Mouse (Mus musculus): ENCODE results near the gene Nr1h4. TPM values are rescaled to one million over a fixed set of nuclear protein-coding genes. Genes with fewer than 3 reads are reported as not detected.

Gene Nr1h4
- total and polyA plus RNA-seq, 2 experiments from 2014 or later: 0.08 TPM; not detected in 1

DNA sequence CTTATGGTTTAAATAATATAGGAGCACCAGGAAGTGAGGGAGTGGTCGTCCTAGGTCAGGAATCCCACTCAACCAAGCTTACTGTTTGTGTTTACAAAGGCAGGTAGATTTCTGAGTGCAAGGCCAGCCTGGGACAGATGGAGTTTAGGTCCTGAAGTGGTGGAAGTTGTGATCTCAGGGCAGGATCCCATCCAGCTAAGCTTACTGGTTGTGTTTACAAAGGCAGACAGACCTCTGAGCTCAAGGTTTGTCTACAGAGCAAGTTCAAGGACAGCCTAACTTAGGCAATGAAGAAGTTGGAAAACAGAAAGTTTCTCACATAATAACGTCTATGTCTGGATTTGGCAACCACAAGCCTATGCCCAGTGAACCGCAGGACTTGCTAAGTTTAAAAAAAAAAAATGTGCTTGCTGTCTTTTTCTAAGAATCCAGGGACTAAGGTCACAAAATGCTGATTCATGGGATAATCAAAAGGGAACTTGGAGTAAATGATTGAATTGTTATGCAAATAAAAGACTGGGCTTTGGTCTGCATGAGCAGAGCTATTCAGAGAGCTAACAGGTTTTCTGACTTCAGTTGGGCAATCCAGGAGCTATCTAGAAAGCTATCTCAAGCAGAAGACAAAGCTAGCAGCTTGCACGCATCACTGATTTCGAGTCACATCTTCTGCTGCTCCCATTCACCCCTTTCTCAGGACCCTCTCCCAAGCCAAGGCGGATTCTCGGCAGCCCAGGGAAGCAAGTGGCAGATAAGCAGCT, 62.6 kb downstream of the Nr1h4 start:
- H3K36me3 ChIP-seq (ENCODE audit: insufficient read depth, low read length): no peaks in the 10 kb centered on the region
- no peaks in the 10 kb centered on the region for H3K4me1 ChIP-seq (ENCODE audit: insufficient read depth, low read length)
- H3K4me2 ChIP-seq (ENCODE audit: low read depth, low read length): no peak overlapping the region
- no peak overlapping the region for H3K4me3 ChIP-seq (ENCODE audit: low read length)
- 35% methylated on average over 7 of the region's 7 CpGs for WGBS
- no peak overlapping the region for H3K27ac ChIP-seq
- ATAC-seq (no peak), DNase-seq (ENCODE audit: low spot score) (no peak)
- peaks cover 5% of the 10 kb centered on the region; the same call in 1 of the 2 replicates for H3K9me3 ChIP-seq (ENCODE audit: low read length)
- no peak overlapping the region for H3K9ac ChIP-seq (replicated peaks; ENCODE audit: low read length)
- H3K27me3 ChIP-seq (ENCODE audit: insufficient read depth, low read length): no peaks in the 10 kb centered on the region
- TF ChIP-seq CTCF (IDR thresholded peaks at IDR 0.05; ENCODE audit: low read depth): no peak

DNA sequence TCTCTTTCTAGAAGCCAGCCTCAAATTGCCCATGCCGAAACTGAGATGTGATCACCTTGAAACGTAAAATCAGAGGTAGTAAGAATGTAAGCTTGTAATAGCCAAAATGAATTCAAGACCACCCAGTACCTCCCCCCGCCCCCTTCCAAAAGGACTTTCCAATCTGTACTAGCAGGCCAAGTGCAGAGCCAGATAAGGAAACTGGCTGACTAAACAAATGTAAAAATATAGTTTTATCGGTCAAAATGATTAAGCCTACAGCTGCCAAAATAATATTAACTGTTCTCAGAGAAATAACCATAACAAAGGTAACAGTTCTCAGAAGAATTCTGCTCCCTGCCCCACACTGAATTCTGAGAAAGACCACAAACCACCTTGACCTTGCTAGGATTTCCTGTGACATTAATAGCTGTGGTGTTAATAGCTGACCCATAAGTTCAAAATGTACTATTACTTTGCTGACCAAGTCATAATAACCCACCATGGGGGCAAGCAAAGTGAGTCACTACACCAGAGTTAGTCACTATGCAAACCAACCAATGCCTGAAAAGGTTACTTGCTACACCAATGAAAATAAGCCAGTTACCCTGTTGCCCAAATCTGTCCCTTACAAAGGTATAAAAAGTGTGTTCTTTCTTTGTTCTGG, 68.5 kb downstream of the Nr1h4 start:
- WGBS: 93% methylated on average over 4 of the region's 4 CpGs
- no peak overlapping the region for H3K4me2 ChIP-seq (ENCODE audit: low read depth, low read length)
- H3K27ac ChIP-seq: no peak overlapping the region

DNA sequence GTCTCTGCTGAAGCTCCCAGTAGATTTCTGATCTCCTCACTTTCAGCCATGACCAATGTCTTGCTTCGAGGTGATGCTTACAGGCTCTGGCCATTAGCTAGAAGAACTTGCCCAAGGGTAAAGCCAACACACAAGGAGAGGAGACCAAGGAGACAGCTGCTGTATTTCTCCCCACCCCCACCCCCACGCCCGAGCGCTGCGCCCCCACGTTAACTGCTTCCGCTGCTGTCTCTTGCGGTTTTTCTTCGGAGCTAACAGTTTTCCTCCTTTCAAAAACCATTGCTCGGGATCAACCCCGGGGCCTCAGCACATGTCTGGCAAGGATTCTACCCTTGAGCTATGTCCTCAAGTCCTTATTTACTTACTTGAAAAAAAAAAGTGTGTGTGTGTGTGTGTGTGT, 70.5 kb downstream of the Nr1h4 start:
- no peak for TF ChIP-seq CTCF (IDR thresholded peaks at IDR 0.05; ENCODE audit: low read depth)
- DNase-seq (ENCODE audit: low spot score) (no peak), ATAC-seq (no peak)
- Histone ChIP-seq H3K4me1 (ENCODE audit: insufficient read depth, low read length) (no peaks in the 10 kb centered on the region), H3K27me3 (ENCODE audit: insufficient read depth, low read length) (no peaks in the 10 kb centered on the region), H3K27ac (no peak overlapping the region), H3K9ac (replicated peaks; ENCODE audit: low read length) (no peak overlapping the region), H3K4me2 (ENCODE audit: low read depth, low read length) (no peak overlapping the region), H3K4me3 (ENCODE audit: low read length) (no peak overlapping the region), H3K9me3 (ENCODE audit: low read length) (no peaks in the 10 kb centered on the region), H3K36me3 (ENCODE audit: insufficient read depth, low read length) (no peaks in the 10 kb centered on the region)
- 82% methylated on average over 11 of the region's 11 CpGs for WGBS

More for the DNA sequence above, 68.5 kb downstream of the Nr1h4 start:
- H3K9ac ChIP-seq (replicated peaks; ENCODE audit: low read length): no peak overlapping the region
- H3K4me1 ChIP-seq (ENCODE audit: insufficient read depth, low read length): no peaks in the 10 kb centered on the region
- H3K9me3 ChIP-seq (ENCODE audit: low read length): 0 out of 2 replicates have a peak, but pooled peaks cover 2% of the 10 kb centered on the region
- DNase-seq (ENCODE audit: low spot score) (no peak), ATAC-seq (no peak)
- no peaks in the 10 kb centered on the region for H3K27me3 ChIP-seq (ENCODE audit: insufficient read depth, low read length)
- no peak for TF ChIP-seq CTCF (IDR thresholded peaks at IDR 0.05; ENCODE audit: low read depth)
- no peaks in the 10 kb centered on the region for H3K36me3 ChIP-seq (ENCODE audit: insufficient read depth, low read length)
- H3K4me3 ChIP-seq (ENCODE audit: low read length): no peak overlapping the region

DNA sequence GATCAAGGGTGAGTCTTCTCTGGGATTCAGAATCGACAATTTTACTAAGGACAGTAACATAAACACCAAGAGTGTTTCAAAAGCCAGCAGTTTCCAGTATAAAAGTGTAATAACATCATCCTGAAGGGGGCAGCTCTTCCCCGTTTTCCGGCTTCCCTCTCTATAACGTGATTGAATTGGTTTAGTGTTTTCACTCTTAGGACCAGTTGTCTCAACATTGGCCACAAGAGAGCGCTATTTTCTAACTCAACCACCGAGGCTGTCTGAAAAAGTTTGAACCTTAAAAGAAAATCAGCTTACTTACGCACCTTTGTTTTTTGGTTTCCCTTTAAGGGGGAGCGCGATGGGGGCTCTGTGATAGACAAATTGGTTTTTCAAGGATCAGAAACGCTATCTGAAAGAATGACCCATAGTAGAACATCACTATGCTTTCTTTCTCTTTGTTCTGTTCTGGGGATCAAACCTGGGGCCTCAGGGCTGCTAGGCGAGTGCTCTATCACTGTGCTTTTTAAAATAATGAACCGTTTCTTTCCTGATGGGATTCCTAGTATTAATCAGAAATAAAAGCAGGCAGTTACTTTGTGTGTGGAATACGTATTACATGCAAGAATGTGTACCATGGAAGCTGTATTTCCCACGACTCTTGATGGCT, 71.4 kb downstream of the Nr1h4 start:
- Histone ChIP-seq H3K36me3 (ENCODE audit: insufficient read depth, low read length) (no peaks in the 10 kb centered on the region), H3K4me3 (ENCODE audit: low read length) (no peak overlapping the region), H3K27ac (no peak overlapping the region), H3K4me2 (ENCODE audit: low read depth, low read length) (no peak overlapping the region), H3K27me3 (ENCODE audit: insufficient read depth, low read length) (no peaks in the 10 kb centered on the region), H3K9ac (replicated peaks; ENCODE audit: low read length) (no peak overlapping the region), H3K4me1 (ENCODE audit: insufficient read depth, low read length) (no peaks in the 10 kb centered on the region), H3K9me3 (ENCODE audit: low read length) (no peaks in the 10 kb centered on the region)
- peak; percentile 90 for TF ChIP-seq CTCF (IDR thresholded peaks at IDR 0.05; ENCODE audit: low read depth)
- DNase-seq (ENCODE audit: low spot score) (peak; percentile 96), ATAC-seq (peak; percentile 86)
- WGBS: 22% methylated on average over 14 of the region's 14 CpGs

DNA sequence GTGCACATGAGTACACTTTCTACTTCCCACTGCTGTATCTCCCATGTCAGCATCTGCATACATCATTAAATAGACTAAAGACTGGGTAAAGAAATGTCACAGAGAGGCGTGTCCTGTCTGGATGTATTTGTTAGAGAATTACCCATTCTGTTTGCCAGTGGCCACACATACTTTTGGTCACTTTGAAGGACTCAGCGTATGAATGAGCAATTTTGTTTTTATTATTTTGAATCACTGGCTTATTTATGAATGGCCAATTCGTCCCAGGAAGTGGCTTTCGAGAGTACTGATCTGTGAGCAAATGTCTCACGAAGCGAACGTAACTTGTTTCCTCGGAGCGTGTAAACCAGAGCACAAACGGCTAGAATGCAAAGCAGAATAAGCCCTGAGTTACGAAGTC, 72.4 kb downstream of the Nr1h4 start:
- H3K9me3 ChIP-seq (ENCODE audit: low read length): no peaks in the 10 kb centered on the region
- 69% methylated on average over 11 of the region's 11 CpGs for WGBS
- no peaks in the 10 kb centered on the region for H3K36me3 ChIP-seq (ENCODE audit: insufficient read depth, low read length)
- H3K9ac ChIP-seq (replicated peaks; ENCODE audit: low read length): no peak overlapping the region
- ATAC-seq (peak; percentile 52), DNase-seq (ENCODE audit: low spot score) (peak; percentile 22)
- H3K4me1 ChIP-seq (ENCODE audit: insufficient read depth, low read length): no peaks in the 10 kb centered on the region
- no peak overlapping the region for H3K4me2 ChIP-seq (ENCODE audit: low read depth, low read length)
- no peak overlapping the region for H3K4me3 ChIP-seq (ENCODE audit: low read length)
- H3K27me3 ChIP-seq (ENCODE audit: insufficient read depth, low read length): no peaks in the 10 kb centered on the region
- no peak overlapping the region for H3K27ac ChIP-seq
- TF ChIP-seq CTCF (IDR thresholded peaks at IDR 0.05; ENCODE audit: low read depth): no peak

DNA sequence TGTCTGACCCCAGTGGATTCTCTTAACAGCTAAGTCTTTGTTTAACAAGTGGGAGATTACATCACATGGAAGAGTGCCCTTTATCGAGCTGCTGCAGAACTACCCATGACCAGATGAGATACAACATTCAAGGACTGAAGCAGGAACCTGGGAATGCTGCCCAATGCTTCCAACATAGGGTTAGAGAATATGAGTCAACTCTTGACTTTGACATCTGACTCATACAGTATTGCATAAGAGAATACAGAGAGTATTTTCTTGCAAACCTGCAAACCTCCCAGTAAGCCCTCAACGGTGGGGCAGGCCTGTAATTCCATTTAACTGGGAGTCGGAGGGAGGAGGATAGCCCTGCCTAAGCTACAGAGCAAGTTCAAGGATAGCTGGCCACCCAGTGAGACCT, 74.6 kb downstream of the Nr1h4 start:
- Histone ChIP-seq H3K27ac (no peak overlapping the region), H3K27me3 (ENCODE audit: insufficient read depth, low read length) (no peaks in the 10 kb centered on the region), H3K4me2 (ENCODE audit: low read depth, low read length) (no peak overlapping the region), H3K9ac (replicated peaks; ENCODE audit: low read length) (no peak overlapping the region), H3K4me3 (ENCODE audit: low read length) (no peak overlapping the region), H3K4me1 (ENCODE audit: insufficient read depth, low read length) (no peaks in the 10 kb centered on the region), H3K9me3 (ENCODE audit: low read length) (no peaks in the 10 kb centered on the region), H3K36me3 (ENCODE audit: insufficient read depth, low read length) (no peaks in the 10 kb centered on the region)
- TF ChIP-seq CTCF (IDR thresholded peaks at IDR 0.05; ENCODE audit: low read depth): no peak
- 81% methylated on average over 3 of the region's 3 CpGs for WGBS
- DNase-seq (ENCODE audit: low spot score): no peak
- ATAC-seq: no peak
